Mouse (Mus musculus): ENCODE measurements around the gene Rxfp2. TPM values are rescaled to one million over a fixed set of nuclear protein-coding genes. Genes with fewer than 3 reads are reported as not detected.

Gene Rxfp2
- polyA plus RNA-seq, 1 experiment from 2014 or later = 0.41 TPM

DNA sequence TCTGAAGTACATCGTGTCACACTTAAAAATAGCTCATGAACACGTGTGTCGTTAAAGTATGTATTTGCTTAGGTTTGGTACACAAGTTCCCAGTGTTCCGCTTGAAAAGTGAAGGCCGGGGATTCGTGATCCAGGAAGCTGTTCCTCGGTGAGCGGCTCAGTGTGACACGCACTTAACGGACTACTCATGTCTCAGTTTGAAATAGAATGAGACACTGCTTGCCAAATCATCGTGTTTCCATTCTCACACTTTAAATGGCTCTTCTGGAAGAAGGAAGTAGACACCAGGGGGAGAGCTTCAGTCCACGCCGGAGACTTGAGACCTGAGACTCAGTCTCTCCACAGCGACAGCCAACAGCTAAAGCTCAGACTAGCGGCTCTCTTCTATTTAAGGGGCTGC is 28.0 kb downstream of the Rxfp2 start:
- ATAC-seq (ENCODE audit: low FRiP score, low read depth) = no peak
- H3K4me1 ChIP-seq = peaks cover 20% of the 10 kb centered on the region

DNA sequence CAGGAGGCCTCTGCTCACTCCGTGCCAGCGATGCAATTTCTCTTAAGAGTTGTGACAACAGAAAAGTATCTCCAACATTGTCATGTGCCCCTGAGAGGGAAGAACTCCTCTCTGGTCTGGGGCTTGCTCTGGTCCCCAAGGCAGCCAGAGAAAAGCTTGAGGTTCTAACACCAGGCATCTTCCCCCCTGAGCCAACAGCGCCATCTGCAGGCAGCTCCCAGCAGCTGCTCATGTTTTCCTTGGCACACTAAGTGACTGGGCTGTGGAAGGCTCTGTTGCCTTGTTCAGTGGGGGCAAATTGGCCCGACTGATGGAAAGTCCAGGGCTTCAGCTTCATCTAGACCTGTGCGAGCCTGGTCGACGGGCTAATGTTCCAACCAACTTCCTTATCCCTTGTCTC is 31.5 kb downstream of the Rxfp2 start:
- no peaks in the 10 kb centered on the region for H3K36me3 ChIP-seq
- 57% methylated on average over 7 of the region's 7 CpGs for WGBS

More for the DNA sequence above, 28.0 kb downstream of the Rxfp2 start:
- no peak overlapping the region for H3K4me2 ChIP-seq (replicated peaks)
- 50% methylated on average over 15 of the region's 15 CpGs for WGBS
- H3K4me3 ChIP-seq = no peak overlapping the region
- H3K27me3 ChIP-seq = no peaks in the 10 kb centered on the region
- no peak overlapping the region for H3K27ac ChIP-seq
- H3K9ac ChIP-seq = no peak overlapping the region
- H3K9me3 ChIP-seq = peaks cover 6% of the 10 kb centered on the region
- H3K36me3 ChIP-seq = no peaks in the 10 kb centered on the region

GRCm38 (mm10) chr5:150051828-150052227 is 33.4 kb downstream of the Rxfp2 start:
- Histone ChIP-seq H3K4me3 (no peak overlapping the region), H3K27ac (no peak overlapping the region), H3K4me1 (0 out of 2 replicates have a peak, but pooled peaks cover 7% of the 10 kb centered on the region), H3K27me3 (no peaks in the 10 kb centered on the region), H3K9ac (no peak overlapping the region), H3K4me2 (replicated peaks) (no peak overlapping the region), H3K9me3 (no peaks in the 10 kb centered on the region), H3K36me3 (no peaks in the 10 kb centered on the region)
- WGBS = 56% methylated on average over 5 of the region's 5 CpGs
- ATAC-seq (ENCODE audit: low FRiP score, low read depth) = no peak

More for the DNA sequence above, 31.5 kb downstream of the Rxfp2 start:
- Histone ChIP-seq H3K4me1 (peaks cover 20% of the 10 kb centered on the region), H3K27me3 (no peaks in the 10 kb centered on the region), H3K27ac (no peak overlapping the region), H3K9me3 (no peaks in the 10 kb centered on the region), H3K4me3 (no peak overlapping the region), H3K4me2 (replicated peaks) (no peak overlapping the region), H3K9ac (no peak overlapping the region)
- ATAC-seq (ENCODE audit: low FRiP score, low read depth) = no peak

DNA sequence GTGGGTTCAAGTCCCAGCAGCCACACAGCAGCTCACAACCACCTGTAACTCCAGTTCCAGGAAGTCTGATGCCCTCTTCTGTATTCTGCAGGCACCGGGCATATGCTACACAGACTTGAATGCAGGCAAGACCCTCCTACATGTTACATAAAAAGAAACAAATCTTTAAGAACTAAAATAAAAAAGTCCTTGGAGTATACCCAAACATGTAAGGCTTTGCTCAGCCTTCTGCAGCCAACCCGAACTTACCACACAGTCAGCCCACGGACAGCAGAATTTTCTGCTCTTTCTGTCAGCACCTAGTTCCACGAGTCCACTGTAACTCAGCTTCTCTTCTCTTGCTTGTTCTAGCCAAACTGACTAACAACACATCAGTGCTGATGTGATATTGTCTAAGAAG is 34.8 kb downstream of the Rxfp2 start:
- Histone ChIP-seq H3K4me1 (no peaks in the 10 kb centered on the region), H3K4me3 (no peak overlapping the region), H3K9ac (no peak overlapping the region), H3K27me3 (no peaks in the 10 kb centered on the region), H3K4me2 (replicated peaks) (no peak overlapping the region), H3K36me3 (no peaks in the 10 kb centered on the region), H3K27ac (no peak overlapping the region), H3K9me3 (no peaks in the 10 kb centered on the region)
- 88% methylated on average over 4 of the region's 4 CpGs for WGBS
- no peak for ATAC-seq (ENCODE audit: low FRiP score, low read depth)

DNA sequence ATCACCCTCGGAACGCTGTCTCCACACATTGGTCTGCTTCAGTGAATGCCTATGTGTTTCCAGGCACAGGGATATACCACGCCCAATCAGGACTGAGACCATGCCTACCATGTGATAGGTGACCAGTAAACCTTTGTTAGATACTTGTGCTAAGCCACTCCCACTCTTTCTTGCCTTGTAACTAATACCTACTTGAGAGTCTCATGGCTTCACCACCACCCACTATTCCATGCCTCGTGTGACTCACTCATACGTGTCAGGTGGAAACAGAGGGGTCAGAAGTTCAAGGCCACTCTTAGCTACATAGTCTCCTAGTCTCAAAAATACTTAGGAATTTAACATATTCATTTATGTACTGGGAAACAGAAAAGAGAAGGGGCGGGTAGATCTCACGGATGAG is 35.5 kb downstream of the Rxfp2 start:
- Histone ChIP-seq H3K27me3 (no peaks in the 10 kb centered on the region), H3K4me1 (no peaks in the 10 kb centered on the region), H3K9ac (no peak overlapping the region), H3K4me2 (replicated peaks) (no peak overlapping the region), H3K4me3 (no peak overlapping the region), H3K9me3 (peaks cover 5% of the 10 kb centered on the region), H3K36me3 (no peaks in the 10 kb centered on the region), H3K27ac (no peak overlapping the region)
- 83% methylated on average over 7 of the region's 7 CpGs for WGBS
- ATAC-seq (ENCODE audit: low FRiP score, low read depth) = no peak

DNA sequence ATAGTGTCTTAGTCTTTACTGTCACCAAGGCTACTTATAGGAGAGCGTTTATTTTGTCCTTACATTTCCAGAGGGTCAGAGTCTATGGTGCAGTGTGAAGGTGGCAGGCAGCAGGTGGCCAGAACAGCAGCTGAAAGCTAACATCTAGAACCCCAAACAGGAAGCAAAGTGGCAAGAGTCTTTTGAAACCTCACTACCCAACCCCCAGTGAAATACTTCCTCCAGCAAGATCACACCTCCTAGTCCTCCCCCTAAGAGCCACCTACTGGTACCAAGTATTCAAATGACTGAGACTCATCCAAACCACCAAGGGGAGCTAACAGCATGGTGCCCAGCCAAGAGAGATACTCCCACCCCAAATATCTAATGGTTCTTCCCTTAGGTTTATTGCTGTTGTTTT is 36.8 kb downstream of the Rxfp2 start:
- no peaks in the 10 kb centered on the region for H3K27me3 ChIP-seq
- no peaks in the 10 kb centered on the region for H3K36me3 ChIP-seq
- WGBS = 92% methylated on average over 1 of the region's 1 CpGs

GRCm38 (mm10) chr5:150056056-150056455 is 37.6 kb downstream of the Rxfp2 start:
- Histone ChIP-seq H3K4me2 (replicated peaks) (no peak overlapping the region), H3K27me3 (no peaks in the 10 kb centered on the region), H3K36me3 (no peaks in the 10 kb centered on the region), H3K4me3 (no peak overlapping the region), H3K9ac (no peak overlapping the region), H3K27ac (no peak overlapping the region), H3K9me3 (peaks cover 5% of the 10 kb centered on the region), H3K4me1 (no peaks in the 10 kb centered on the region)
- WGBS = 77% methylated on average over 5 of the region's 5 CpGs
- no peak for ATAC-seq (ENCODE audit: low FRiP score, low read depth)

More for the DNA sequence above, 36.8 kb downstream of the Rxfp2 start:
- H3K9me3 ChIP-seq = peaks cover 5% of the 10 kb centered on the region
- no peak overlapping the region for H3K27ac ChIP-seq
- ATAC-seq (ENCODE audit: low FRiP score, low read depth) = no peak
- no peak overlapping the region for H3K9ac ChIP-seq
- H3K4me3 ChIP-seq = no peak overlapping the region
- H3K4me2 ChIP-seq (replicated peaks) = no peak overlapping the region
- H3K4me1 ChIP-seq = no peaks in the 10 kb centered on the region

DNA sequence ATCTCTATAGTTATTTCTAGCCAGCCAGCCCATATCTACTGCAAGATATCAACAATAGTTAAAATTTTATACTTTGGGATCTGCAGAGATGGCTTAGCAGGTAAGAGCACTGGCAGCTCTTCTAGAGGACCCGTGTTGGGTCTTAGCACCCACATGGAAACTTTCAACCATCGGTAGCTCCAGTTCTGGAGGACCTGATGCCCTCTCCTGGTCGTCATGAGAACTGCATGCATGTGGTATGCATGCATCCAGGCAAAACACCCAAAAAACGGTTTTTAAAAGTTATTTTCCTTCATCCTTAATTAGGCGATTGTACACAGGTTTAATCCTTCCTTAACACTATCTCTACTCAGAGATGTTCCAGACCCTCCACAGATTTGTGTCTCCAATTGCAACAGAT is 40.4 kb downstream of the Rxfp2 start:
- H3K9ac ChIP-seq = no peak overlapping the region
- 83% methylated on average over 5 of the region's 5 CpGs for WGBS
- H3K4me2 ChIP-seq (replicated peaks) = no peak overlapping the region
- no peaks in the 10 kb centered on the region for H3K27me3 ChIP-seq
- no peak overlapping the region for H3K4me3 ChIP-seq
- H3K9me3 ChIP-seq = peaks cover 5% of the 10 kb centered on the region
- ATAC-seq (ENCODE audit: low FRiP score, low read depth) = no peak
- no peaks in the 10 kb centered on the region for H3K4me1 ChIP-seq
- H3K27ac ChIP-seq = no peak overlapping the region
- H3K36me3 ChIP-seq = no peaks in the 10 kb centered on the region

GRCm38 (mm10) chr5:150059466-150059865 is 41.0 kb downstream of the Rxfp2 start:
- no peak overlapping the region for H3K4me2 ChIP-seq (replicated peaks)
- H3K4me3 ChIP-seq = no peak overlapping the region
- ATAC-seq (ENCODE audit: low FRiP score, low read depth) = no peak
- no peaks in the 10 kb centered on the region for H3K36me3 ChIP-seq
- no peak overlapping the region for H3K9ac ChIP-seq
- H3K9me3 ChIP-seq = peaks cover 5% of the 10 kb centered on the region
- H3K27ac ChIP-seq = no peak overlapping the region
- 94% methylated on average over 9 of the region's 9 CpGs for WGBS
- no peaks in the 10 kb centered on the region for H3K4me1 ChIP-seq
- H3K27me3 ChIP-seq = no peaks in the 10 kb centered on the region

GRCm38 (mm10) chr5:150061086-150061485 is 42.6 kb downstream of the Rxfp2 start:
- H3K27ac ChIP-seq = no peak overlapping the region
- no peaks in the 10 kb centered on the region for H3K27me3 ChIP-seq
- no peak overlapping the region for H3K4me2 ChIP-seq (replicated peaks)
- no peak for ATAC-seq (ENCODE audit: low FRiP score, low read depth)
- H3K9me3 ChIP-seq = peaks cover 5% of the 10 kb centered on the region
- no peaks in the 10 kb centered on the region for H3K36me3 ChIP-seq
- H3K4me3 ChIP-seq = no peak overlapping the region
- H3K4me1 ChIP-seq = no peaks in the 10 kb centered on the region
- no peak overlapping the region for H3K9ac ChIP-seq
- 87% methylated on average over 9 of the region's 9 CpGs for WGBS

DNA sequence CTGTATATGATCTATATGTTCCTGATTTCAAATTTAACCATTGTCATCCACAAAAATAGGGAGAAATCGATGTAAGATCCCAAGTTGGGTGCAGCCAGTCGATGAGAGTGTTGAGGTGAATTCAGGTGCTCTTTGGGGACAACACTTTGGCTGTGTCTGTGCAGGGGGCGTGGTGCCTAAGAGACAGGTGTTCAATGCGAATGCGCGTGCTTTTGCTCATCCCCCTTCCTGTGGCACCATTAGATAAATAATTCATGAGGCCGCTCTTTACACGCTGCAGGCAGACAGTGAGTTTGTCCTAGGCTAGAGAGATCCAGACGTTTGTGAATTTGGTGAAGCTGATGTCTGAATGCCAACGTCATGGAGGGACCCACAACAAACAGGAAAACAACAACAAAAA is 45.8 kb downstream of the Rxfp2 start:
- no peaks in the 10 kb centered on the region for H3K9me3 ChIP-seq
- no peaks in the 10 kb centered on the region for H3K36me3 ChIP-seq
- H3K4me1 ChIP-seq = no peaks in the 10 kb centered on the region; the same call in 1 of the 2 replicates
- no peaks in the 10 kb centered on the region for H3K27me3 ChIP-seq
- no peak overlapping the region for H3K9ac ChIP-seq
- H3K4me2 ChIP-seq (replicated peaks) = no peak overlapping the region
- no peak for ATAC-seq (ENCODE audit: low FRiP score, low read depth)
- no peak overlapping the region for H3K27ac ChIP-seq
- WGBS = 69% methylated on average over 10 of the region's 10 CpGs
- H3K4me3 ChIP-seq = no peak overlapping the region

DNA sequence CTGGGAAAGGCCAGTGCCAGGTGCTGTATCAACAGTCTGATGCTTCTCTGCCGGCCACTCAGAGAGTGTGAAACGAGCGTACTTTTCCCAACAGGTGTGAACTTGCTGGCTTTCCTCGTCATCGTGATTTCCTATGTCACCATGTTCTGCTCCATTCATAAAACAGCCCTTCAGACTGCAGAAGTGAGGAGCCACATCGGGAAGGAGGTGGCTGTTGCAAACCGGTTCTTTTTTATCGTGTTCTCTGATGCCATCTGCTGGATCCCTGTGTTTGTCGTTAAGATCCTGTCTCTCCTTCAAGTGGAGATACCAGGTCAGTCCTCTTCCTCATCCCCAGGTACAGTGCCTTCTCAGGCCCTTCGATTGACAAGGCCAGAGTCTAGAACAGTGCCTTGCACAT is 51.6 kb downstream of the Rxfp2 start:
- Histone ChIP-seq H3K4me3 (no peak overlapping the region), H3K9ac (no peak overlapping the region), H3K4me1 (no peaks in the 10 kb centered on the region; the same call in 1 of the 2 replicates), H3K9me3 (no peaks in the 10 kb centered on the region), H3K27me3 (no peaks in the 10 kb centered on the region), H3K27ac (no peak overlapping the region), H3K36me3 (no peaks in the 10 kb centered on the region), H3K4me2 (replicated peaks) (peak overlapping the region; percentile 25)
- no peak for ATAC-seq (ENCODE audit: low FRiP score, low read depth)
- 16% methylated on average over 10 of the region's 10 CpGs for WGBS

- no peaks in the 10 kb centered on the region for H3K36me3 ChIP-seq
- H3K4me1 ChIP-seq = no peaks in the 10 kb centered on the region; the same call in 1 of the 2 replicates
- no peaks in the 10 kb centered on the region for H3K27me3 ChIP-seq
- H3K27ac ChIP-seq = no peak overlapping the region
- H3K4me3 ChIP-seq = no peak overlapping the region
- H3K9me3 ChIP-seq = no peaks in the 10 kb centered on the region
- no peak for ATAC-seq (ENCODE audit: low FRiP score, low read depth)
- H3K9ac ChIP-seq = no peak overlapping the region
- no peak overlapping the region for H3K4me2 ChIP-seq (replicated peaks)
These were observed 53.3 kb downstream of the Rxfp2 start for GRCm38 (mm10) chr5:150071738-150072137.

Measured in limb, embryonic 13.5 days (tissue).